Mouse (Mus musculus): ENCODE data around the gene Cmtm2a. TPM values are rescaled to one million over a fixed set of nuclear protein-coding genes. Genes with fewer than 3 reads are reported as not detected.
"Not testable (repeated sequence)": the region's sequence is repeated elsewhere in the genome, so short reads cannot be mapped to it uniquely, and the experiment has no call there.

The Cmtm2a gene
- polyA plus RNA-seq (2014; fragmentation: Nextera tagmentation; extraction: Ambion mirVana) = not detected in 2 replicates

DNA sequence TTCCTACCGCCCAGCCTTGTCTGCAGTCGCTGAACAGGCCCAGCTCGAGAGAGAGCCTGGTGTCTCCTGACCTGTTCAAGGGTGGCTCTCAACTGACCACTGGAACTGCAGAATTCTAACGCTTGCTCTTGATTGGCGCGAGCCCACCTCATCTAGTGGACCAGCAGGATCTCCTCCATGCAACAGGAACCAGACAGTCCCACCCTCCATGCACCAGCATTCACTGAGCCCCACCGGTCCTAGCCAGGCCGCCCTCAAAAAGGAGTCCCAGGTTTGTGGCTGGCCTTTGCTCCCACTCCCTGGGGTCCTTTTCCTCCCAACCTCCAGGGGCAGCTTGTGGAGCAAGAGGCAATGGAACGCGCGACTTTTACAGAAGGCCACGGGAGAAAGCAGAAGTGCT lies at the start of gene Cmtm2a:
Gene Cmtm2a (minus strand): TSS at position 101 of the 400 bp plus-strand sequence.
- not testable (repeated sequence) for H3K4me1 ChIP-seq (replicated peaks; ENCODE audit: control insufficient read depth, insufficient read depth, low read length); H3K27ac ChIP-seq

DNA sequence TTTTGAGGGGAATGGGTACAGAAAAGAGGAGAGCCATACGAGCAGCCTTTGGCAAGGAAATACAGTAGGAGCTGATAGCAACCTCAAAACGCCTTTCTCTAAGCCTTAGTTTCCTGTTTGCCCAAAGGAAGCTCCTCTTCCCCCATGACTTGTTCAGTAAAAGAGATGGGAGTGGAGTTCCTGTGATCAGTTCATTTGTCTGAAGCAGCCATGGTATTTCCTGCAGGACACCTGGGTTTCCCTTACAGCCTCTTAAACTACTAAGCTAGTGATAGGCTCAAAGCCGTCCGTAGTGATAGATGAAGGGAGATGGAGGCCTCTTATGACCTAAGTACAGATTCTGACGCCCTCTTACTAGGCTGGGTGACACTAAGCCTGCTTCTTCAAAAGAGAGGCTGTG lies 49.4 kb upstream of the Cmtm2a start:
- 0 out of 2 replicates have a peak, but pooled peaks cover 3% of the 10 kb centered on the region for H3K4me1 ChIP-seq (replicated peaks; ENCODE audit: control insufficient read depth, insufficient read depth, low read length)
- no peaks in the 10 kb centered on the region for H3K27me3 ChIP-seq (ENCODE audit: control insufficient read depth, insufficient read depth, low read length)
- ATAC-seq (ENCODE audit: low FRiP score) = no peak
- H3K9me3 ChIP-seq (ENCODE audit: control insufficient read depth, low read length) = no peaks in the 10 kb centered on the region
- no peak overlapping the region for H3K4me2 ChIP-seq (replicated peaks)
- no peak overlapping the region for H3K9ac ChIP-seq
- DNase-seq (ENCODE audit: low spot score) = no peak
- no peak overlapping the region for H3K4me3 ChIP-seq (replicated peaks; ENCODE audit: low read length)
- no peak overlapping the region for H3K27ac ChIP-seq
- 81% methylated on average over 5 of the region's 5 CpGs for WGBS
- no peaks in the 10 kb centered on the region for H3K36me3 ChIP-seq (replicated peaks; ENCODE audit: control insufficient read depth, insufficient read depth)

More for the DNA sequence above, at the start of gene Cmtm2a:
- H3K36me3 ChIP-seq (replicated peaks; ENCODE audit: control insufficient read depth, insufficient read depth); H3K4me2 ChIP-seq (replicated peaks); H3K4me3 ChIP-seq (replicated peaks; ENCODE audit: low read length); H3K27me3 ChIP-seq (ENCODE audit: control insufficient read depth, insufficient read depth, low read length); H3K9me3 ChIP-seq (ENCODE audit: control insufficient read depth, low read length); ATAC-seq (ENCODE audit: low FRiP score); DNase-seq (ENCODE audit: low spot score); H3K9ac ChIP-seq: not testable (repeated sequence)
- 92% methylated on average over 12 of the region's 12 CpGs for WGBS

DNA sequence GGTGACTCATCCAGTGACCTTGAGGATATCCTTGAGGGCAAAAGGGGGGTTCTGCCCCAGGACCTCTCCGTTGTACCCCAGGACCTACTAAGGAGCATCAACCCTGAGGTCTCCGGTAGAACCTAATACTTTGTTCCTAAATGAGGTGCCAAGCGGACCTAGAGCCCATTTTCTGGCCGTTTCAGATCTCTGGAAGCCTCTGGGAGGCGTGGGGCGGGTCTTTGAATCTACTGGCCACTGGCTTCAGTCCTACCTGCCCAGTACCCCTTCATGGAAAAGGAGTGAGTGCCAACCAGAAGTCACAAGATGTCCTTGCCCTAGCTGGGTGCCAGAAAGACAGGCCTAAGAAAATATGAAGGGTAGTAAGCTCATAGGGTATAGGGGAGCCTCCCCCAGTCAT lies 48.7 kb upstream of the Cmtm2a start:
- Histone ChIP-seq H3K4me2 (replicated peaks) (peak overlapping the region; percentile 76), H3K4me3 (replicated peaks; ENCODE audit: low read length) (peak overlapping the region; percentile 49), H3K27ac (no peak overlapping the region), H3K9ac (no peak overlapping the region), H3K9me3 (ENCODE audit: control insufficient read depth, low read length) (no peaks in the 10 kb centered on the region), H3K4me1 (replicated peaks; ENCODE audit: control insufficient read depth, insufficient read depth, low read length) (0 out of 2 replicates have a peak, but pooled peaks cover 3% of the 10 kb centered on the region), H3K27me3 (ENCODE audit: control insufficient read depth, insufficient read depth, low read length) (no peaks in the 10 kb centered on the region), H3K36me3 (replicated peaks; ENCODE audit: control insufficient read depth, insufficient read depth) (no peaks in the 10 kb centered on the region)
- ATAC-seq (ENCODE audit: low FRiP score) = peak; percentile 15; the same call in 1 of the 2 replicates
- no peak for DNase-seq (ENCODE audit: low spot score)
- 42% methylated on average over 6 of the region's 6 CpGs for WGBS

DNA sequence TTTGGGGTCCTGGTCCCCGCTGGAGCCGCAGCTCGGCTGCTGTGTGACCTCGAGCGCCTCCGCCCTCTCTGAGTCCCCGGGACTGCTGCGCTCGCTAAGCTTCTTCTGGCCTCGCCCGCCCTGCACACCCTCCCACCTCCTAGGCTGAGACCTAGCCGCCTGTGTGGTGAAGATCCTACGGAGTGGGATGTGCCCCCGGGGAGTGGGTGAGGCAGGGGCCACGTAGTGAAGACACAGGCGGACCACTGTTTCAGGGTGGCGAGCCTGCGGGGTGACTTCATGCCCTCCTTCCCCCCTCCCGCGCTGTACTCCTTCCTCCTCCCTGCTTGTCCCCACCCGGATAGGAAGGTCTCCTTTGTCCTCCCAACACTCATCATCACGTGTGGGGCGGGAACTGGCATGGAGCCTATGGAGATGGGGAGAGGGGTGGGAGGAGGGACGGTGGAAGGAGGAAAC lies 48.2 kb upstream of the Cmtm2a start:
- no peaks in the 10 kb centered on the region for H3K36me3 ChIP-seq (replicated peaks; ENCODE audit: control insufficient read depth, insufficient read depth)
- no peaks in the 10 kb centered on the region for H3K9me3 ChIP-seq (ENCODE audit: control insufficient read depth, low read length)
- WGBS = under 1% methylated on average over 24 of the region's 24 CpGs
- DNase-seq (ENCODE audit: low spot score) (peak; percentile 63), ATAC-seq (ENCODE audit: low FRiP score) (peak; percentile 71)
- H3K9ac ChIP-seq = peak overlapping the region; percentile 71
- peak overlapping the region; percentile 44; the same call in 1 of the 2 replicates for H3K27ac ChIP-seq
- H3K4me1 ChIP-seq (replicated peaks; ENCODE audit: control insufficient read depth, insufficient read depth, low read length) = 0 out of 2 replicates have a peak, but pooled peaks cover 3% of the 10 kb centered on the region
- H3K27me3 ChIP-seq (ENCODE audit: control insufficient read depth, insufficient read depth, low read length) = no peaks in the 10 kb centered on the region
- H3K4me3 ChIP-seq (replicated peaks; ENCODE audit: low read length) = peak overlapping the region; percentile 49
- H3K4me2 ChIP-seq (replicated peaks) = peak overlapping the region; percentile 76

- DNase-seq (ENCODE audit: low spot score) (peak; percentile 57), ATAC-seq (ENCODE audit: low FRiP score) (peak; percentile 67)
- Histone ChIP-seq H3K4me3 (replicated peaks; ENCODE audit: low read length) (peak overlapping the region; percentile 49), H3K4me1 (replicated peaks; ENCODE audit: control insufficient read depth, insufficient read depth, low read length) (0 out of 2 replicates have a peak, but pooled peaks cover 3% of the 10 kb centered on the region), H3K9ac (peak overlapping the region; percentile 71), H3K36me3 (replicated peaks; ENCODE audit: control insufficient read depth, insufficient read depth) (no peaks in the 10 kb centered on the region), H3K4me2 (replicated peaks) (peak overlapping the region; percentile 76), H3K9me3 (ENCODE audit: control insufficient read depth, low read length) (no peaks in the 10 kb centered on the region), H3K27me3 (ENCODE audit: control insufficient read depth, insufficient read depth, low read length) (no peaks in the 10 kb centered on the region), H3K27ac (peak overlapping the region; percentile 44; the same call in 1 of the 2 replicates)
- under 1% methylated on average over 52 of the region's 54 CpGs for WGBS
These were observed 47.5 kb upstream of the Cmtm2a start for GRCm38 (mm10) chr8:104340233-104341105.

- no peak for ATAC-seq (ENCODE audit: low FRiP score)
- WGBS = 3% methylated on average over 6 of the region's 6 CpGs
- no peak for DNase-seq (ENCODE audit: low spot score)
These were observed 46.9 kb upstream of the Cmtm2a start for GRCm38 (mm10) chr8:104339983-104340232.

GRCm38 (mm10) chr8:104339229-104339982 lies 46.4 kb upstream of the Cmtm2a start, which contains the start of gene Cmtm3:
TSS of gene Cmtm3 (plus strand) at chr8:104339410.
- H3K9ac ChIP-seq = peak within 1 kb of the TSS; percentile 71
- WGBS = 13% methylated on average over 17 of the region's 18 CpGs
- DNase-seq (ENCODE audit: low spot score) (no peak), ATAC-seq (ENCODE audit: low FRiP score) (no peak)
- no peaks in the 10 kb centered on the region for H3K27me3 ChIP-seq (ENCODE audit: control insufficient read depth, insufficient read depth, low read length)
- H3K4me3 ChIP-seq (replicated peaks; ENCODE audit: low read length) = peak within 1 kb of the TSS; percentile 49
- 0 out of 2 replicates have a peak within 1 kb of the TSS, but pooled peaks have one; percentile 44 for H3K27ac ChIP-seq
- H3K9me3 ChIP-seq (ENCODE audit: control insufficient read depth, low read length) = no peaks in the 10 kb centered on the region
- H3K4me1 ChIP-seq (replicated peaks; ENCODE audit: control insufficient read depth, insufficient read depth, low read length) = 0 out of 2 replicates have a peak, but pooled peaks cover 3% of the 10 kb centered on the region
- H3K36me3 ChIP-seq (replicated peaks; ENCODE audit: control insufficient read depth, insufficient read depth) = no peaks in the 10 kb centered on the region
- H3K4me2 ChIP-seq (replicated peaks) = peak within 1 kb of the TSS; percentile 76

More at GRCm38 (mm10) chr8:104339983-104340232, 46.9 kb upstream of the Cmtm2a start:
- Histone ChIP-seq H3K36me3 (replicated peaks; ENCODE audit: control insufficient read depth, insufficient read depth) (no peaks in the 10 kb centered on the region), H3K9ac (peak overlapping the region; percentile 71), H3K9me3 (ENCODE audit: control insufficient read depth, low read length) (no peaks in the 10 kb centered on the region), H3K4me1 (replicated peaks; ENCODE audit: control insufficient read depth, insufficient read depth, low read length) (0 out of 2 replicates have a peak, but pooled peaks cover 3% of the 10 kb centered on the region), H3K4me3 (replicated peaks; ENCODE audit: low read length) (peak overlapping the region; percentile 49), H3K4me2 (replicated peaks) (peak overlapping the region; percentile 76), H3K27ac (no peak overlapping the region), H3K27me3 (ENCODE audit: control insufficient read depth, insufficient read depth, low read length) (no peaks in the 10 kb centered on the region)

DNA sequence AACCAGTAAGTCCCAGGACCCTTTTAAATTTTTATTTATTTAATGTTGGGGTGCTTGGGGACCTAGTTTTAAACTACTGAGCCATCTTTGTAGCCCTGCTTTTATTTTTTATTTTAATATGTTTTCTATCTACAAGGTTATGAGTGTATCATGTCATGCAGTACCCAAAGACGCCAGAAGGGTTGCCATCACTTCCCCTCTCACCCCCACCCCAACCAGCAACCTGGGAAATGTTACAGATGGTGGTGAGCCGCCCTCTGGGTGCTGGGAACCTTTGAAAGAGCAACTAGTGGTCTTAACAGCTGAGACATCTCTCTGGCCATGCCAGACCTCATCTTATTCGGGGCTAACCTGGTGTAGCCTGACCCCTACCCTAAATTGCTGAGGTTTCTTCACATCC lies 44.9 kb upstream of the Cmtm2a start:
- 52% methylated on average over 3 of the region's 3 CpGs for WGBS
- DNase-seq (ENCODE audit: low spot score) = no peak
- H3K27ac ChIP-seq = no peak overlapping the region
- H3K36me3 ChIP-seq (replicated peaks; ENCODE audit: control insufficient read depth, insufficient read depth) = no peaks in the 10 kb centered on the region
- no peak overlapping the region for H3K9ac ChIP-seq
- no peak overlapping the region for H3K4me2 ChIP-seq (replicated peaks)
- no peaks in the 10 kb centered on the region for H3K9me3 ChIP-seq (ENCODE audit: control insufficient read depth, low read length)
- no peak overlapping the region for H3K4me3 ChIP-seq (replicated peaks; ENCODE audit: low read length)
- H3K27me3 ChIP-seq (ENCODE audit: control insufficient read depth, insufficient read depth, low read length) = no peaks in the 10 kb centered on the region
- H3K4me1 ChIP-seq (replicated peaks; ENCODE audit: control insufficient read depth, insufficient read depth, low read length) = 0 out of 2 replicates have a peak, but pooled peaks cover 3% of the 10 kb centered on the region
- ATAC-seq (ENCODE audit: low FRiP score) = no peak

- no peaks in the 10 kb centered on the region for H3K9me3 ChIP-seq (ENCODE audit: control insufficient read depth, low read length)
- no peak for ATAC-seq (ENCODE audit: low FRiP score)
- 97% methylated on average over 1 of the region's 1 CpGs for WGBS
These were observed 43.8 kb upstream of the Cmtm2a start for GRCm38 (mm10) chr8:104336806-104337205.

More at GRCm38 (mm10) chr8:104336806-104337205, 43.8 kb upstream of the Cmtm2a start:
- Histone ChIP-seq H3K27ac (no peak overlapping the region), H3K36me3 (replicated peaks; ENCODE audit: control insufficient read depth, insufficient read depth) (no peaks in the 10 kb centered on the region), H3K9ac (no peak overlapping the region), H3K4me2 (replicated peaks) (no peak overlapping the region), H3K4me3 (replicated peaks; ENCODE audit: low read length) (no peak overlapping the region), H3K4me1 (replicated peaks; ENCODE audit: control insufficient read depth, insufficient read depth, low read length) (0 out of 2 replicates have a peak, but pooled peaks cover 3% of the 10 kb centered on the region), H3K27me3 (ENCODE audit: control insufficient read depth, insufficient read depth, low read length) (no peaks in the 10 kb centered on the region)
- DNase-seq (ENCODE audit: low spot score) = no peak

Data from hindbrain, embryonic 14.5 days (tissue).